Mouse (Mus musculus) neural tube, embryonic 15.5 days (tissue): ENCODE data around the gene Acad8. TPM values are rescaled to one million over a fixed set of nuclear protein-coding genes. Genes with fewer than 3 reads are reported as not detected.

Source experiments
- ATAC-seq: fragments of 200-750 bp; cut with Nextera tagmentation; 2 replicates; pipeline ENCODE4 v1.8.0; 2017; ENCODE audit warnings: mild to moderate bottlenecking, moderate TSS enrichment, moderate library complexity; ENCODE audit not compliant: low FRiP score
- H3K27ac ChIP-seq: fragments of 300-500 bp; sonication (generic); replicated peaks from 2 replicates; pipeline ENCODE4 v1.5.1; 2015; ENCODE audit warnings: mild to moderate bottlenecking, inconsistent platforms
- H3K27me3 ChIP-seq: fragments of 300-500 bp; sonication (generic); replicated peaks from 2 replicates; pipeline ENCODE4 v1.6.1; 2015; ENCODE audit warnings: inconsistent platforms
- H3K36me3 ChIP-seq: fragments of 300-500 bp; sonication (generic); 2 replicates; pipeline ENCODE4 v1.6.1; 2015; ENCODE audit warnings: inconsistent platforms
- H3K4me1 ChIP-seq: fragments of 300-500 bp; sonication (generic); 2 replicates; pipeline ENCODE4 v1.6.1; 2015; ENCODE audit warnings: inconsistent platforms
- H3K4me2 ChIP-seq: fragments of 300-500 bp; sonication (generic); 2 replicates; pipeline ENCODE4 v1.6.1; 2015; ENCODE audit warnings: inconsistent platforms, mild to moderate bottlenecking, moderate library complexity
- H3K4me3 ChIP-seq: fragments of 300-500 bp; sonication (generic); replicated peaks from 2 replicates; pipeline ENCODE4 v1.5.1; 2015; ENCODE audit warnings: mild to moderate bottlenecking, inconsistent platforms
- H3K9ac ChIP-seq: fragments of 300-500 bp; sonication (generic); replicated peaks from 2 replicates; pipeline ENCODE4 v1.6.1; 2015; ENCODE audit warnings: mild to moderate bottlenecking, inconsistent platforms
- H3K9me3 ChIP-seq: fragments of 300-500 bp; sonication (generic); replicated peaks from 2 replicates; pipeline ENCODE4 v1.6.1; 2016; ENCODE audit warnings: inconsistent platforms
- WGBS: fragments of 180-500 bp; shearing (Covaris S2); methylation state at CpG from one replicate; pipeline ENCODE4 v1.1.7; 2015; ENCODE audit warnings: mixed read lengths; 5-methylcytosine and 5-hydroxymethylcytosine counted together
- polyA plus RNA-seq: library from polyadenylated mRNA; unstranded; fragments of >200 nt; fragmentation: Nextera tagmentation; extraction: Ambion mirVana; gene quantifications from 2 replicates; pipeline ENCODE4 v1.2.1, GENCODE M21; 2015

Gene Acad8
- polyA plus RNA-seq: 30.7 and 33.5 TPM in 2 replicates

- peak; percentile 99 for ATAC-seq
- Histone ChIP-seq H3K9ac (peak within 1 kb of the TSS; percentile 73), H3K9me3 (no peaks in the 10 kb centered on the region), H3K36me3 (peaks cover 19% of the 10 kb centered on the region), H3K4me1 (peaks cover 30% of the 10 kb centered on the region), H3K4me3 (peak within 1 kb of the TSS; percentile 69), H3K27me3 (no peaks in the 10 kb centered on the region), H3K27ac (peak within 1 kb of the TSS; percentile 78), H3K4me2 (peak within 1 kb of the TSS; percentile 77)
- WGBS: under 1% methylated on average over 35 of the region's 35 CpGs
These were observed at the start of gene Acad8, which contains the start of gene Thyn1 for GRCm38 (mm10) chr9:26999461-27000395. Gene Acad8, minus strand, starts transcription at chr9:26999566. Gene Thyn1, plus strand, starts transcription at chr9:26999710.

- H3K27ac ChIP-seq: no peak overlapping the region
- H3K4me3 ChIP-seq: no peak overlapping the region
- no peaks in the 10 kb centered on the region for H3K4me1 ChIP-seq
- H3K9me3 ChIP-seq: no peaks in the 10 kb centered on the region
- no peak overlapping the region for H3K9ac ChIP-seq
- no peaks in the 10 kb centered on the region for H3K27me3 ChIP-seq
- 92% methylated on average over 5 of the region's 5 CpGs for WGBS
- peaks cover 75% of the 10 kb centered on the region for H3K36me3 ChIP-seq
- ATAC-seq: no peak
- no peak overlapping the region for H3K4me2 ChIP-seq
These were observed 44.5 kb upstream of the Acad8 start for GRCm38 (mm10) chr9:27043892-27044291.

- WGBS: 0% methylated on average over 17 of the region's 17 CpGs
- Histone ChIP-seq H3K27me3 (no peaks in the 10 kb centered on the region), H3K27ac (peak overlapping the region; percentile 93), H3K4me1 (peaks cover 55% of the 10 kb centered on the region), H3K4me3 (peak overlapping the region; percentile 88), H3K9me3 (no peaks in the 10 kb centered on the region), H3K36me3 (no peaks in the 10 kb centered on the region), H3K4me2 (peak overlapping the region; percentile 74), H3K9ac (peak overlapping the region; percentile 94)
- peak; percentile 40 for ATAC-seq
These were observed 31.4 kb upstream of the Acad8 start for GRCm38 (mm10) chr9:27030763-27031100.

GRCm38 (mm10) chr9:27029828-27030762 is 30.7 kb upstream of the Acad8 start, which contains the start of the genes Vps26b and Ncapd3:
Gene Vps26b, minus strand, starts transcription at chr9:27030065.
Gene Ncapd3, plus strand, starts transcription at chr9:27030175.
- Histone ChIP-seq H3K27me3 (no peaks in the 10 kb centered on the region), H3K36me3 (no peaks in the 10 kb centered on the region), H3K4me1 (peaks cover 56% of the 10 kb centered on the region), H3K9ac (peak within 1 kb of the TSS; percentile 94), H3K27ac (peak within 1 kb of the TSS; percentile 93), H3K4me2 (peak within 1 kb of the TSS; percentile 74), H3K9me3 (no peaks in the 10 kb centered on the region), H3K4me3 (peak within 1 kb of the TSS; percentile 88)
- peak; percentile 95 for ATAC-seq
- WGBS: under 1% methylated on average over 73 of the region's 80 CpGs

GRCm38 (mm10) chr9:27029022-27029827 is 29.9 kb upstream of the Acad8 start:
- Histone ChIP-seq H3K9ac (peak overlapping the region; percentile 94), H3K9me3 (no peaks in the 10 kb centered on the region), H3K4me2 (peak overlapping the region; percentile 74), H3K4me1 (peaks cover 60% of the 10 kb centered on the region), H3K27ac (peak overlapping the region; percentile 93), H3K4me3 (peak overlapping the region; percentile 88), H3K36me3 (no peaks in the 10 kb centered on the region), H3K27me3 (no peaks in the 10 kb centered on the region)
- peak; percentile 37; the same call in 1 of the 2 replicates for ATAC-seq
- under 1% methylated on average over 52 of the region's 52 CpGs for WGBS

- peaks cover 58% of the 10 kb centered on the region for H3K4me1 ChIP-seq
- H3K27me3 ChIP-seq: no peaks in the 10 kb centered on the region
- no peak overlapping the region for H3K4me3 ChIP-seq
- peak overlapping the region; percentile 74 for H3K4me2 ChIP-seq
- 92% methylated on average over 1 of the region's 1 CpGs for WGBS
- H3K9ac ChIP-seq: no peak overlapping the region
- no peak overlapping the region for H3K27ac ChIP-seq
- peaks cover 2% of the 10 kb centered on the region; the same call in 1 of the 2 replicates for H3K36me3 ChIP-seq
- no peaks in the 10 kb centered on the region for H3K9me3 ChIP-seq
- ATAC-seq: no peak
These were observed 27.3 kb upstream of the Acad8 start for GRCm38 (mm10) chr9:27026708-27027107.

GRCm38 (mm10) chr9:27023681-27024080 is 24.3 kb upstream of the Acad8 start:
- no peak overlapping the region for H3K9ac ChIP-seq
- H3K36me3 ChIP-seq: peaks cover 8% of the 10 kb centered on the region
- H3K4me3 ChIP-seq: no peak overlapping the region
- peaks cover 45% of the 10 kb centered on the region for H3K4me1 ChIP-seq
- no peak for ATAC-seq
- no peak overlapping the region for H3K27ac ChIP-seq
- H3K4me2 ChIP-seq: no peak overlapping the region
- no peaks in the 10 kb centered on the region for H3K27me3 ChIP-seq
- 90% methylated on average over 4 of the region's 4 CpGs for WGBS
- no peaks in the 10 kb centered on the region for H3K9me3 ChIP-seq

GRCm38 (mm10) chr9:27018961-27019360 is 19.6 kb upstream of the Acad8 start:
- ATAC-seq: no peak
- 95% methylated on average over 10 of the region's 10 CpGs for WGBS

GRCm38 (mm10) chr9:27011572-27011971 is 12.2 kb upstream of the Acad8 start:
- Histone ChIP-seq H3K9me3 (no peaks in the 10 kb centered on the region), H3K4me1 (no peaks in the 10 kb centered on the region), H3K27ac (no peak overlapping the region), H3K36me3 (peaks cover 91% of the 10 kb centered on the region), H3K27me3 (no peaks in the 10 kb centered on the region), H3K9ac (no peak overlapping the region), H3K4me3 (no peak overlapping the region), H3K4me2 (no peak overlapping the region)
- WGBS: 88% methylated on average over 4 of the region's 4 CpGs
- no peak for ATAC-seq

More at GRCm38 (mm10) chr9:27018961-27019360, 19.6 kb upstream of the Acad8 start:
- Histone ChIP-seq H3K4me1 (peaks cover 10% of the 10 kb centered on the region; the same call in 1 of the 2 replicates), H3K27ac (no peak overlapping the region), H3K4me3 (no peak overlapping the region), H3K9ac (no peak overlapping the region), H3K9me3 (no peaks in the 10 kb centered on the region), H3K36me3 (peaks cover 50% of the 10 kb centered on the region), H3K4me2 (no peak overlapping the region), H3K27me3 (no peaks in the 10 kb centered on the region)

GRCm38 (mm10) chr9:27009231-27009630 is 9.9 kb upstream of the Acad8 start:
- H3K4me1 ChIP-seq: no peaks in the 10 kb centered on the region
- no peak overlapping the region for H3K4me2 ChIP-seq
- no peaks in the 10 kb centered on the region for H3K9me3 ChIP-seq
- ATAC-seq: no peak
- H3K27ac ChIP-seq: no peak overlapping the region
- H3K36me3 ChIP-seq: peaks cover 91% of the 10 kb centered on the region
- WGBS: 85% methylated on average over 5 of the region's 5 CpGs
- H3K27me3 ChIP-seq: no peaks in the 10 kb centered on the region
- no peak overlapping the region for H3K9ac ChIP-seq
- H3K4me3 ChIP-seq: no peak overlapping the region
